Mouse (Mus musculus) lung, postnatal 0 days (tissue): ENCODE measurements around the gene Ildr2. TPM values are rescaled to one million over a fixed set of nuclear protein-coding genes. Genes with fewer than 3 reads are reported as not detected.

Experiments used
- ATAC-seq: fragments of 200-750 bp; cut with Nextera tagmentation; 2 replicates; pipeline ENCODE4 v1.8.0; 2017; ENCODE audit warnings: moderate library complexity
- DNase-seq: peaks from one replicate; pipeline ENCODE4 v3.0.0-alpha.2; 2016; ENCODE audit warnings: low spot score
- H3K27ac ChIP-seq: fragments of 300-500 bp; sonication (generic); 2 replicates; pipeline ENCODE4 v1.5.1; 2014; ENCODE audit warnings: antibody characterized with exemption, mild to moderate bottlenecking, low read length, mixed read lengths
- H3K27me3 ChIP-seq: fragments of 300-500 bp; sonication (generic); replicated peaks from 2 replicates; pipeline ENCODE4 v1.6.1; 2014; ENCODE audit warnings: low read length, mixed read lengths; ENCODE audit not compliant: insufficient read depth
- H3K36me3 ChIP-seq: fragments of 300-500 bp; sonication (generic); 2 replicates; pipeline ENCODE4 v1.6.1; 2014; ENCODE audit warnings: low read length, mixed read lengths; ENCODE audit not compliant: insufficient read depth
- H3K4me1 ChIP-seq: fragments of 300-500 bp; sonication (generic); 2 replicates; pipeline ENCODE4 v1.6.1; 2014; ENCODE audit warnings: antibody characterized with exemption, low read depth, low read length, mixed read lengths; ENCODE audit not compliant: insufficient read depth
- H3K4me2 ChIP-seq: fragments of 300-500 bp; sonication (generic); replicated peaks from 2 replicates; pipeline ENCODE4 v1.6.1; 2014; ENCODE audit warnings: low read depth, mild to moderate bottlenecking, low read length, moderate library complexity, mixed read lengths
- H3K4me3 ChIP-seq: fragments of 300-500 bp; sonication (generic); 2 replicates; pipeline ENCODE4 v1.5.1; 2014; ENCODE audit warnings: low read depth, low read length
- H3K9ac ChIP-seq: fragments of 300-500 bp; sonication (generic); replicated peaks from 2 replicates; pipeline ENCODE4 v1.6.1; 2014; ENCODE audit warnings: low read depth, mild to moderate bottlenecking
- H3K9me3 ChIP-seq: fragments of 300-500 bp; sonication (generic); 2 replicates; pipeline ENCODE4 v1.6.1; 2016; ENCODE audit warnings: low read length, mixed read lengths
- CTCF ChIP-seq: IDR thresholded peaks from 2 replicates; pipeline ENCODE4 v1.5.1; 2016; ENCODE audit warnings: antibody characterized with exemption, mild to moderate bottlenecking
- EP300 ChIP-seq: IDR thresholded peaks from 2 replicates; pipeline ENCODE4 v1.6.1; 2016; ENCODE audit warnings: antibody characterized with exemption, mild to moderate bottlenecking, control low read depth
- WGBS: fragments of 180-500 bp; shearing (Covaris S2); extraction: QIAGEN DNeasy Blood & Tissue Kit; methylation state at CpG from one replicate; pipeline ENCODE4 v1.1.7; 2014; 5-methylcytosine and 5-hydroxymethylcytosine counted together
- polyA plus RNA-seq: library from polyadenylated mRNA; unstranded; fragments of >200 nt; fragmentation: Nextera tagmentation; extraction: Ambion mirVana; gene quantifications from 2 replicates; pipeline ENCODE4 v1.2.1, GENCODE M21; 2015

Gene Ildr2
- polyA plus RNA-seq, 1 experiment from 2014 or later = 0.79 TPM

DNA sequence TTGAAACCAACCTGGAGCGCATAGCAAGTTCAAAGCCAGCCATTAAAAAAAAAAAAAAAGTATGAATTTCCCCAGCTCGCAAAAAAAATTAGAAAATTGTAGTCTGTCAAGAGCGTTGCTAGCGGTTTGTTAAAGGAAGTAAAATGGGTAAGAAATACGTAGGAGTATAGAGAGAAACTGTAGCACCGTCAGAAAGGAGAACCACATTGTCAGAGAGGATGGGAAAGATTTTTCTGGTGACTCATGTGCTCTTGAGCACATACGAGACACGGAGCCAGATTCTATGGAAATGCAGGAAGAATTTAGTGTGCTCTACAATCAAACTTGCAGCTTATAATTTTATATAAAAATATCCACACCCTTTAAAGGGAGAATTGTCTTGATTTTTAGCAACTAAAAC is 45.9 kb downstream of the Ildr2 start:
- Histone ChIP-seq H3K27me3 (no peaks in the 10 kb centered on the region), H3K4me3 (no peak overlapping the region), H3K9me3 (no peaks in the 10 kb centered on the region), H3K4me1 (no peaks in the 10 kb centered on the region), H3K36me3 (no peaks in the 10 kb centered on the region), H3K9ac (no peak overlapping the region), H3K27ac (no peak overlapping the region), H3K4me2 (no peak overlapping the region)
- ATAC-seq (no peak), DNase-seq (no peak)
- 76% methylated on average over 8 of the region's 8 CpGs for WGBS
- TF ChIP-seq EP300 (no peak), CTCF (no peak)

DNA sequence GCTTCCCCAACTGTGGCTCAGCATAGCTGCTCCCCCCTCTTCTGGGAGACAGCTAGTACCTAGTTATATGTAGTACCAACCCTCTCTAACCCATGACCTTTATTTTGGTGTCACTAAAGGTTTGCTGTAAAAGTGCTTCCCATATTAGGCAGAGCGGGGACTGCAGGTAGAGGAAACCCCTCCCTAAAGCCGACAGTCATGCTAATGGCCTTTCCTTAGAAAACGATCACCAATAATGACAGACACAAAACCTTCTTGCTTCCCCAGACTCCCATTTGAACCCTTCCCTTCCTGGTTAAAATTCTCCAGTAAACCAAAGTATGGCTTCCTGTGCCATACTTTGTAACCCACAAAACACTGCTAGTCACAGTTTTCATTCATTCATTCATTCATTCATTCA is 46.6 kb downstream of the Ildr2 start:
- Histone ChIP-seq H3K9me3 (no peaks in the 10 kb centered on the region), H3K4me1 (no peaks in the 10 kb centered on the region), H3K4me2 (no peak overlapping the region), H3K27ac (no peak overlapping the region), H3K27me3 (no peaks in the 10 kb centered on the region), H3K4me3 (no peak overlapping the region), H3K9ac (no peak overlapping the region), H3K36me3 (no peaks in the 10 kb centered on the region)
- ATAC-seq (no peak), DNase-seq (no peak)
- TF ChIP-seq CTCF = no peak
- 70% methylated on average over 3 of the region's 3 CpGs for WGBS

DNA sequence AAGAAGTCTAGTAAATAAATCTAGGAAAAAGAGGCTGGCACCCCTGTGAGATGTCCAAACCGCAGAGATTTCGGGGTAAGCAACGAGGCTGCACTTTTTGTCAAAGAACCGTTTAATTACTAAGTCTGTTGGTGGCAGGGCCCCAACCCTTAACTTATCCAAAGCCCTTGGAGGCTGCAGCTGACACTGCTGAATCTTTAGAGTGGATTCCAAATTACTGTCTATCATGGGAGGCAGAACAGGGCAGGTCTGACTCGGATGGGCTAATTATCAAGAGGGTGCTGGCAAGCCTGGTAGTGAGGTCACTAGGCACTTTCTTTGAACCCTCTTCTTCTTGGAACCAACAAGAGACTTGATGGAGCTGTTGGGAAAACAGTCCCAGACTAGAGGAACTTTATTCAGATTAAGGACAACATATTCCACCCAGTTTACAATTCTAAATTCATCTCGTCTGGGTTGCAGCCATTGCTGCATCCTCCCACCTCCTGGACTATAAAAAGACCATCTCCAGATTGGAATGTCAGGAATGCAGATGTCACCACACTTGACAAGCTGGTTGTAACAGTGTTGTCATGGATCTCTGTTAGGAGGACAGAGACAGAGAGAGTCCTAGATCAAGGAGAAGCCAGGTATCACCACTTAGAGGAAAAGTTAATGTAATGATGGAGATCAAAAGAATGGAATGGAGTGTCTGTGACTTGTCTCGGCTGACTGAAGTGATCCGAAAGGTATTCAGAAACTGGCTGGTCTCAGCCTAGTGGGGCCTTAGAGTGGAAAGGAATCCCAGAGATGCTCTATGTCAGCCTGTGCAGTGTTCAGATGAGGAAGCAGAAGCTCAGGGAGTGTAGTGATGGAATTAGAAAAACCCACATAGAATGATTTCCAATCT is 50.7 kb downstream of the Ildr2 start:
- peaks cover 4% of the 10 kb centered on the region for H3K4me1 ChIP-seq
- H3K9ac ChIP-seq = no peak overlapping the region
- no peak overlapping the region for H3K4me2 ChIP-seq
- no peak overlapping the region for H3K27ac ChIP-seq
- H3K27me3 ChIP-seq = 0 out of 2 replicates have a peak, but pooled peaks cover 9% of the 10 kb centered on the region
- ATAC-seq (no peak), DNase-seq (no peak)
- TF ChIP-seq EP300 = no peak
- TF ChIP-seq CTCF = no peak
- H3K9me3 ChIP-seq = no peaks in the 10 kb centered on the region
- WGBS = 73% methylated on average over 8 of the region's 8 CpGs
- H3K36me3 ChIP-seq = no peaks in the 10 kb centered on the region
- no peak overlapping the region for H3K4me3 ChIP-seq

DNA sequence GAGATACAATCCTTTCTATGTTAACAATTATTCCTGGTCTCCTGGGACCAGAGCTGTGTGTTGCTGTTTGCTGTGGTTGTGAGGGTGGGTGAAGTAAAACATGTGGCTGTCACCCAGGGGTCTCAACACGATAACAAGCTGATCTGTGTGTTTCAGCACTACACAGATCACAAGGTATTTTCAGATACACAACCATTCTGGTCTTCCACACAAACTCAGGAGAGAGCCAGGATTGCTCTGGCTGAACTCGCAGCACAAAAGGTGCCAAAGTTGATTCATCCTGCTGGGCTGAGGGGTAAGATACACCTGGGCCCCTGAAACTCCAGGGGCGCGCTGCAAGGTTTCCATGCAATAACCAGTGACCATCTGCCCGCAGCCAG is 54.5 kb downstream of the Ildr2 start:
- Histone ChIP-seq H3K27ac (no peak overlapping the region), H3K4me2 (peak overlapping the region; percentile 89), H3K36me3 (no peaks in the 10 kb centered on the region), H3K9me3 (no peaks in the 10 kb centered on the region), H3K4me1 (peaks cover 4% of the 10 kb centered on the region), H3K9ac (no peak overlapping the region), H3K27me3 (0 out of 2 replicates have a peak, but pooled peaks cover 9% of the 10 kb centered on the region), H3K4me3 (peak overlapping the region; percentile 37)
- DNase-seq (no peak), ATAC-seq (no peak)
- TF ChIP-seq EP300 (no peak), CTCF (no peak)
- 14% methylated on average over 5 of the region's 5 CpGs for WGBS

DNA sequence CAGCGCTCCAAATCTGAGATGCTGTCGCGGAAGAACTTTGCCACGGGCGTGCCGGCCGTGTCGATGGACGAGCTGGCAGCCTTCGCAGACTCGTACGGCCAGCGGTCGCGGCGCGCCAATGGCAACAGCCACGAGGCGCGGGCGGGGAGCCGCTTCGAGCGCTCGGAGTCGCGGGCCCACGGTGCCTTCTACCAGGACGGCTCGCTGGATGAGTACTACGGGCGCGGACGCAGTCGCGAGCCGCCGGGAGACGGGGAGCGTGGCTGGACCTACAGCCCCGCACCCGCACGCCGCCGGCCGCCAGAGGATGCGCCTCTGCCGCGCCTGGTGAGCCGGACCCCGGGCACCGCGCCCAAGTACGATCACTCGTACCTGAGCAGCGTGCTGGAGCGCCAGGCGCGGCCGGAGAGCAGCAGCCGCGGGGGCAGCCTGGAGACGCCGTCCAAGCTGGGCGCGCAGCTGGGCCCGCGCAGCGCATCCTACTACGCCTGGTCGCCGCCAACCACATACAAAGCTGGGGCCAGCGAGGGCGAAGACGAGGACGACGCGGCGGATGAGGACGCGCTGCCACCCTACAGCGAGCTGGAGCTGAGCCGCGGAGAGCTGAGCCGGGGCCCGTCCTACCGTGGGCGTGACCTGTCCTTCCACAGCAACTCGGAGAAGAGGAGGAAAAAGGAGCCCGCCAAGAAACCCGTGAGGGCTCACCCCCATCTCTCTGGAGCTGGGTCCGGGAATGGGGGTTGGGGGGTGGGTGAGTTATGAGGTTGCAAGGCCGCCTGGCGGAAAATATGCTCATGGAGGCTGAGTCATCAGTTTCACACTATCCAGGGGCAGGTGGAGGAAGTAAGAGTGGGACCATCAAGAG is 55.1 kb downstream of the Ildr2 start:
- TF ChIP-seq EP300 (no peak), CTCF (peak; percentile 15; the same call in 1 of the 2 replicates)
- Histone ChIP-seq H3K4me3 (peak overlapping the region; percentile 37), H3K36me3 (no peaks in the 10 kb centered on the region), H3K4me1 (peaks cover 4% of the 10 kb centered on the region), H3K27me3 (0 out of 2 replicates have a peak, but pooled peaks cover 9% of the 10 kb centered on the region), H3K27ac (no peak overlapping the region), H3K9ac (no peak overlapping the region), H3K9me3 (no peaks in the 10 kb centered on the region), H3K4me2 (peak overlapping the region; percentile 89)
- ATAC-seq (peak; percentile 53), DNase-seq (peak; percentile 14)
- under 1% methylated on average over 87 of the region's 94 CpGs for WGBS

DNA sequence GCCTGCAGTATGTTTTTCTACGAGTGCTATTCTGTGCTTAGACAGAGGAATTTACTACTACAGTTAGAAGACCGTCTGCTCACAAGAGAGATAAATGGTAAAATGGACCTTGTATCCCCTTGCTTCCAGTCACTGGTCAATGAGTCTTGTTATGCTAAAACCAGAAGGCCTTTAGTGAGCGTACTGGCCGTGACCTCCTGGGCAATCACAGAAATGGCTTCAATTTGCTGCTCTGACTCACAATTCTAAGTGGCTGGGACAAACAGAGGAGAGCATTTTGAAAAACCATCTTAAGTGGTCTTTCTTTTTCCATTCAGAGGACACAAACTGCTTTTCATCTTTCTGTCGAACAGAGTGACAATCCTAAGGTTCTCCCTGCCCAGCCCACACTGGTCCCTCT is 57.2 kb downstream of the Ildr2 start:
- ATAC-seq (no peak), DNase-seq (no peak)
- H3K9me3 ChIP-seq = no peaks in the 10 kb centered on the region
- H3K4me3 ChIP-seq = no peak overlapping the region
- 0 out of 2 replicates have a peak, but pooled peaks cover 9% of the 10 kb centered on the region for H3K27me3 ChIP-seq
- TF ChIP-seq CTCF (no peak), EP300 (no peak)
- H3K36me3 ChIP-seq = no peaks in the 10 kb centered on the region
- no peak overlapping the region for H3K4me2 ChIP-seq
- no peak overlapping the region for H3K27ac ChIP-seq
- H3K4me1 ChIP-seq = peaks cover 4% of the 10 kb centered on the region
- H3K9ac ChIP-seq = no peak overlapping the region
- WGBS = 83% methylated on average over 5 of the region's 5 CpGs
